Mouse (Mus musculus): ENCODE data around the gene Neu1.

DNA sequence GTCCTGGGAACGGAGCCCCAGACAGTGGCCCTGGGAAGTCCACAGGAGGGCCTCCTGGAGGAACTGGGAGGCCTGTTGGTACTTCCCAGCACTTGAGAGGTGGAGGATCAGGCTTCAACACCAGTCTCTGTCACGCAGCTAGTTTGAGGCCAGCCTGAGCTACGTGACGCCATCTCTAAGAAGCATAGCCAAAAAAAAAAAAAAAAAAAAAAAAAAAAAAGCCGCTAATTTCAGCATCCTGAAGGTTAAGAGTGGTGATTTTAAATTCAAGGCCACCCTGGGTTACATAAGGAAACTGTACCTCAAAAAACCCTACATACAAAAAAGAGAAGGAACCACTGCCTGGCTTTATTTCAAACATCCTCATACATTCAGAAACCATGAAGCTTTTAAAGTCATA is 6.8 kb upstream of the Neu1 start:
- TF ChIP-seq CTCF (IDR thresholded peaks at IDR 0.05) (no peak), POLR2A (IDR thresholded peaks at IDR 0.05; ENCODE audit: insufficient read depth, low read depth, low read length) (no peak), EP300 (IDR thresholded peaks at IDR 0.05; ENCODE audit: insufficient read depth, low read depth, low read length) (no peak)
